Mouse (Mus musculus): ENCODE measurements around the gene Mpz.

DNA sequence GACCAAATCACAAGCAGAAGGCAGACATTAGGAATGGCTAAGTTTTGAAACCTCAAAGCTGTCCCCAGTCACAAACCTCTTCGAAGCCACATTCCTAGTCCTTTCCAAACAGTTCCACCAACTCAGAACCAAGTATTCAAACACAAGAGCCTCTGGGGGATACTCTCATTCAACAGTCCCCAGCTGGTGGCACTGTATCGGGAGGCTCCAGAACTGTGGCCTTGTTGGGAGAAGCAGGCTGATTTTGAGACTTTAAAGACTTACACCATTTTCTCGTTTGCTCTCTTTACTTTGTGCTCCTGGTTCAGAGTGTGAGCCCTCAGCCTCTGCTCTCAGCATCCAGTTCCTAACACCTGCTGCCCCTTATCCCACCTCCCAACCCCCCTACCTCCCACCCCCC lies 32.5 kb downstream of the Mpz start:
- TF ChIP-seq GATA1 (IDR thresholded peaks at IDR 0.05; ENCODE audit: borderline replicate concordance, low read length) (no peak), FLI1 (IDR thresholded peaks at IDR 0.05; ENCODE audit: low read length) (no peak)
